Mouse (Mus musculus) spleen, embryonic (tissue): ENCODE measurements around the gene Nup205.

Source experiments
- CTCF ChIA-PET: fragments of 350-600 bp; sonication (Branson Sonifier 250); formaldehyde crosslinking; loops from one replicate; lab custom pipeline; 2022; lab: Charles Lee

The Nup205 gene

DNA sequence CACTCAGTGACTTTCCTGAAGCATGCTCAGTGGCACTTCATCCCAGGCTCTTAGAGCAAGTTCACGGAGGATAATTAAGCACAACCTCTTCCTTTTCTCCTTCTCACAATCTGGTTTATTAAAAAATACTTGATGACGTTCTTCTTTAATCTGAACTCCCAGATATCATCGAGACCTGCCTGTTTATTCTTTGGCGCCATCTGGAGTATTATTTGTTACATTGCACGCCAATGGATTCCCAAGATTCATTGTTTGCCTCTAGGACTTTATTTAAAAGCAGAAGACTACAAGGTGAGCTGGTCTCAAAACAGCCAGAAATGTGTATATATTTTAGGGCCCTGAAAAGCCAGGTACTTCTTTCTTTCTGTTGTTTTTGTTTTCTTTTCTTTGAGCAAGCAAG, 67.9 kb downstream of the Nup205 start:
- CTCF ChIA-PET = no interaction called here

DNA sequence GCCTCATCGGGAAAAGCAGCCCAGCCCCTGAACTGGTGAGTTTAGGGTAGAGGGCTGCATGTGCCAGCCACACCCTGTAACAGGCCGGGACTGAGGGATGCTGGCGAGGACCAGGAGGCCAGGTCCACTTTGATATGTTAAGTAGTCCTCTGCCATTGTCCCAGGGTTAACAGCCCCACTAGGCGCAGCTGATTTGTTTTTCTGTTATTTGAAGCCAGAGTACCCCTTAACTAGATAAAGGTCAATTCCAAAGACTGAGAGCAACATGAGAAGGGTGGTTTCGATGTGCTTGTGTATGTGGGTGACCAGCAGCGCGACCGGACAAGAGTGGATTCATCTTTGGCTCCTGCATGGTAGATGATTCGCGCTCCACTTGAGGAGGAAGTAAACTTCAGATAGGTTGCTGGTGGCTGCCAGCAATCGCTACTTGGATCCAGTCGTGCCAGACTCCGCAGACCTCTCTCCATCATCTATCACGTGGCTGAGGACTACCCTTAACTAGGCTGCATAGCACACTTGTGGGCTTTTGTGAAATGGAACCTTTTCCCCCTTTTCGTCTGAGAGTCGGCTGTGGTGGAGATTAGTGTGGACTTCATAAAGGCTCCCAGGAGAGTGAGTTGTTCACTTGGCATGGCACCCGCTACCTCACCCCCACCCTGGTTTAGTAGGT, 74.7 kb downstream of the Nup205 start:
- CTCF ChIA-PET = no interaction called here

DNA sequence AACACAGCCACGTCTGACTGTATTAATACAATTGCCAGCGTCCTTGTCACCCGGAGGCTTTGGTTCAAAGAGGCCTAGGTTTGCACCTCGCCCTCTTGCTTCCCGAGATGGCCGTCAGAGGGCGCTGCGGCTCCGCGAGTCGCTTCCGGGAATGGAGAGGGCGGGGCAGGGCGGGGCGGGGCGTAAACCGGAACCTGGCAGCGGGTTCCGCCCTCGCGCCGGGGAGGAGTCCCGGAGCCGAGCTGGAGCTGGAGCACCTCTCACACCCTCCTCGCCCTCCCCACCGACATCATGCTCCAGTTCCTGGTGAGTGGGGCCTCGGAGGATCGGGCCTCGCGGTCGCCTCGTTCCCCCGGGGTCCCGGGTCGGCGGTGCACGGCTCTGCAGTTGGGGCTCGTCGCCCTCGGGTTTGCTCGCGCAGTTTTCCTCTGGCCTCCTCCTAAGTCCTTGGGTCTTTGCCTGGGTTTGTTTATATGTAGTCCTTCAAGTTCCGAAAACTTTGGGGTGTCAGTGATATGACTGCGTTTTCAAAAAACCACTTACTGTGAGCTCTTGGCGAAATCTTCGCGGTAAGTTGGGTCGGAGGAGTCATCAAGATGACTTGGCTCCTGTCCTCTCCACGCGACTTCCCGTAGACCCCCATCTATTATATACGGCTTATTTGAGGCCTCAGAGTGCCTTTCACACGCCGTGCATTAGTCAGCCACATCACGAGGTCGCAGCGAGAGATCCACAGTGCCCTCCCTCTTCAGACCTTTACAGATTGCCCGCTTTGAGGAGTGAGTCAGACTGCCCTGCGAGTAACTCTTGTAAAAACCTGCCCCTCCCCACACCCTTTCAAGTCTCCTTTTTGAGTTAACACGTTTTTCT, 75.5 kb downstream of the Nup205 start:
- CTCF ChIA-PET = no interaction called here

DNA sequence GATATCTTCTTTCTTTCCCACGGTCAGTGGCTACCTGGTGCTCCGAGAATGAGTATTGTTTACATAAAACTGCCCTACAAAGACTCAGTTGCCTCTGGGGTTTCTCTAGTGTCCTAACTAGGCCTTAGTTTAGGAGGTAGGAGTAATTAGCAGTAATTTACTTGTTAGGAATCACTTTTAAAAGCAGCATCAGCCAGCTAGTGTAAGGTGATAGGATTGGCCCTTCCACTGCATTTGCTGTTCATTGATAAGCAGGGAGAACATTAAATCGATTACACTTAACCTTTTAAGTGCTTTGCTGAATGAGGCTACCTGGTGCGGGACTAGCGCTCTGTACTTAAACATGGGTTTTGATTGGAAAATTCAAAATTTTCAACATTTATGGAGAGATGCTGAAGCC, 76.3 kb downstream of the Nup205 start:
- CTCF ChIA-PET = no interaction called here

DNA sequence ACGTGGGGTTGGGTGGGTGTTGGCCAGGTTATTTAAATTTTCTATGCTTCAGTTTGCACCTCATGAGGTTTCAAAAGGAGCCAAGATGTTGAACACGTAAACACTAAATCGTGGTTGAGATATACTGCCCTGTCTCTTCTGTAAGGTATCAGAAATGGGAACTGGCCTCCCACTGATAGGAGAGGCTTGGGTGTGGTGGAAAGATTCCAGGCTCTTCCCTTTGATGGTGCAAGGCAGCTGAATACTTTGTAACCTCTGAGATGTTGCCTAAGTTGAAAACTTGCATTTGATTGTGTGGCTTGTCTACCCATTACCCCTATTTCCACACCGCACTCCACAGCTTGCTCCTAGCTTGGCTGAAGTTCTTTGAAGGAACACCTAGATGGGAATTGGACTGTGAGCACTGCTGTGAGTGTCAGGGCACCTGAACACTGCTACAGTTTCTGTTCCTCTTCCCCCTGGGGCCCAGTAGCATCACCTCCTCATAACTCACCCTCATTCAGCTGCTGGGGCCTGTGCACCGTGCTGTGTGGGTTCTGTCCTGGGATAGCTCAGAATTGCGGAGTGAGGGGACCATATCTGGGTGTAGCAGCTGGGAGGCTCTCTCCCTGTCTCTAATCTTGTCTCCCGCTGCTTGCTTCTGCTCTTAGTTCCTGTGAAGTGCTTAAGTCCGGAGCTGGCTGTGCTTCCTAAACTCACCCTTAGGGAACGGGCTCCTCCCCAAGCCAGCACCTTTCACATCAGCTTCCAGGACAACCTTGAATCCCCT, 77.1 kb downstream of the Nup205 start:
- CTCF ChIA-PET = no interaction called here

DNA sequence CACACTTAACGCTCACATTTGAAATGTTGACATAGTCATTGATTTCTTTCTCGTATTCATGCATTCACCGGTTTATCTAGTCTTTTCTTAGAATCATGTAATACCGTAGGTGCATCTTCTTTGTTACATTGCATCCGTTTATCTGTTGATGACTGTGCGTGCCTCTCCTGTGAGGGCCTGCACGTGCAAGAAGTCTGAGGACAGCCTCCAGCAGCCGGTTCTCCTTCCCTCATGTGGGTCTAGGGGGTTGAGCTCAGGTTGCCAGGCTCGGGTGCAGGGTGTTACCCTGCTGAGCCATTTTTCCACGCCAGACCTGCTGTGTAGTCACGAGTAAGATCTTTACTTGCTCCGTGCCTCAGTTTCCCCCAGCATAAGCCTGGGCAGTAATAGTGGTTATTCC, 77.8 kb downstream of the Nup205 start:
- CTCF ChIA-PET = no interaction called here

DNA sequence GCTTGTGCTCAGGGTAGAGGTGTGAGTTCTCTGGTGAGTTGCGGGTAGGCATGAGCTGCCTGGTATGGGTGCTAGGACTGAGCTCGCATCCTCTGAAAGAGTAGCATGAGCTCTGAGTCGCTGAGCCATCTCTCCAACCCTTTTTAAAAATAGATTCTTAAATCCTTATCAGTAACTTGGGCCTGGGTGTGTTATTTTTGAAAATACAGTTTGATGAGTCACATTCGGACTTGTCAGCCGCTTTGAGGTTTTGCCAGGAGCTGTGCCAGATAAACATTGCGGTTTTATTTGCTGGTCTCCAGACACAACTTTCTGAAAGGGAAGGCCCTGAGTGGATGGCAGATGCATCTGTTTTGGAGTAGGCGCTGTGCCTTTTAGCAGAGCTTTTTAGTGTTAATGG, 79.5 kb downstream of the Nup205 start:
- CTCF ChIA-PET = no interaction called here

DNA sequence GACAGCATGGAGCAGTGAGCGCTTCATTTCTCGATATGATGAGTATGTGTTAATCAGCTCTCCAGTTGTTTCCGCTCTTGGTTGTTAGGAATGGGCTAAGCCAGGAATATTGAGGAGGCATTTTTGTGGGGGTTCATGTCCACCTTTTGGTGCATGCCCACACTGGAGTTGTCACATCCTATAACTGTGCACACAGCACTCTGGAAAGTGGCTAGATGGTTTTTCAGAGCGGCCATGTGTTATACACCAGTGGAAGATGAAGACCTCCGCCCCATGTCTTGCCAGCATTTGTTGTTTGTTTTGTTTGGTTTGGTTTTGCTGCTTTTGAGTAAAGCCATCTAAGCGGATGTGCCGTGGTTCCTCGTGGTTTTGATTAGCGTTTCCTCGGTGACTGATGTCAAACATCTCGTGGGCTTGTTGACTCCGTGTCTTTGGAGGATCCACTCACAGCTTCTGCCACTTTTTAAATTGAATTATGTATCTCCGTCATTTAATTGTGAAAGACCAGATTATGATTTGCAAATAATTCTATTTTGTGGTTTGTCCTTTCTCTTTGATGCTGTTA, 80.5 kb downstream of the Nup205 start:
- CTCF ChIA-PET = no interaction called here

DNA sequence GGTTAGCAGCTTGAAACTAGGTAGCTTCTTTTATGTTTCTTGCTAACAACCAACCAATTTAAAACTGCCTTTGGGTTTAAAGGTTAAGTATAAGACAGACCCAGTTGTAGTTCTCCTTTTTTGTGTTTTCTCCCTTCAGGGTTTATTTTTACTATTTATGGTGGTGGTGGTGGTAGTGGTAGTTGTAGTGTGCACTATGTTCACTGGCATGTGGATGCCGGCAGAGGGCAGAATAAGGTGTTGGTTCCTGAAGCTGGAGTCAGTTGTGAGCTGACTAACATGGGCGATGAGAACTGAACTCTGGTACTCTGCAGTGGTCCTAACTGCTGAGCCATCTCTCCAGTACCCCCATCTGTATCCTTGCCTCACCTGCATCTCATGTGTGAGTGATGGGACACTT, 81.7 kb downstream of the Nup205 start:
- CTCF ChIA-PET = no interaction called here

DNA sequence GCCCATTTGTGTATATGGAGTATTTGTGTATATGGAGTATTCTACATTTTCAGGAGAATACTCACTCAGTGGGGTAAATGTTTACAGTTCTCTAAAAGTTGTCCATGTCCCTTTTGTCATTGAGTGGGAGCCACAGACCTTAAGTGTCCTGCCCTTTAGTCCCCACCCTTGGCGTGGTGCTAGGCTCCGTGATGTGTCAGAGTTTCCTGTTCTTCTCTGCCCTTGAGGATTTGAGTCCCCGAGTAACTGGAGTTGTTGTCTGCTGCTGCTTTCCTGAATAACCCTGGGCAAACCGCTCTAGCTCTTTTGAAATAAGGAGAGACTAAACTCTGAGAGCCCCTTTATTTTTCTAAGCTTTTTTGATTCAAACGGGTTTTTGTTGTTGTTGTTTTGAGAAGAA, 82.3 kb downstream of the Nup205 start:
- CTCF ChIA-PET = interaction anchor here (0.6 kb wide), 1 partner anchor 253 kb away, joined by 3 read pairs; no protein-coding TSS in a partner anchor

DNA sequence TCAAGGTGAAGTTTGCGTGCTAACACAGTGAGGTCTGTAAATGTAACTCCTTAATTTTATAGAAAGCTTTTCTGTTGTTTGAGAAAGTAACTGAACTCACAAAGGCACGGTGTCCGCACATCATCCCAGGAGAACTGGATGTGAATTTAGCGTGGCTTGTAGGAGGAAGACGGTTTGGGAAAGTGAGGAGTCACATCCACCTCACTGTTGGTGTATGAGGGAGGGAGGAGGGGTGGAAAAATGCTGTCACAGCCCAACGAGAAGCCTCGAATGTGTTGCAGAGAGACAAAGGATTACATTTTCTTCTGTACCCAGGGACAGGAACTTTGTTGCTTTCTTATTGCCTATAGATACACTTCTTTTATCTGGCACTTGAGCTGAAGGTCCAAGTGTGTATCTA, 83.3 kb downstream of the Nup205 start:
- CTCF ChIA-PET = no interaction called here

DNA sequence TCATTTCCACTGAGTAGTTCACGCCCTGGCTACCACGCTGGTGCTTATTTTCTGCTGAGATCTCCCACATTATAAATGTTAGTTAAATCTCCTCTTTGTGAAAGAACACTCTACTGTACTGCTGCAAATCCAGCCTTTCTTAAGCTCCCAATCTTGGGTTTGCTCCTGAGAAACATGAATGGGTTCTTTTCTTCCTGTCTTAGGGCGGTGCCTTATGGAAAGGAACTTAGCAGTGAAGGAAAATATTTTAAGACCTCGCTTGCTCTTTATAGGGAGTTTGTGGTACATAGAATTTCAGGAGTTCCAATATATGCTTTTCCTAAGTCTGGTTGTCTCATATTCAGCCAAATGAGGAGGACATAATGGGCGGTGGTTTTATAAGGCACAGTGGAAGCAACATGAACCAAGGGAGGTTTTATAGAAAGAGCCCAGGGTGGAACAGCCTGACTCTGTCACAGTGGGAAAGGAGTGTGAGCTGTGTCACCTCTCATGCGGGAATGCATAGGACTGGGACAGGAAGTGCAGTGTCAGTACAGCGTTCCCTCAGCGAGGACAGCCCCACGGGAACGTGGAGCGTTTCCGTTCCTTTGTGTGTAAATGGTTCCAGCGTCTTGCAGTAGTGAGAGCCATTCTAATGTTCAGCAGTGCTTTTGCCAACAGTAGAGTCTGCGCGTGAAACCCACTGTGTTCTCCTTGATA, 88.5 kb downstream of the Nup205 start:
- CTCF ChIA-PET = no interaction called here

DNA sequence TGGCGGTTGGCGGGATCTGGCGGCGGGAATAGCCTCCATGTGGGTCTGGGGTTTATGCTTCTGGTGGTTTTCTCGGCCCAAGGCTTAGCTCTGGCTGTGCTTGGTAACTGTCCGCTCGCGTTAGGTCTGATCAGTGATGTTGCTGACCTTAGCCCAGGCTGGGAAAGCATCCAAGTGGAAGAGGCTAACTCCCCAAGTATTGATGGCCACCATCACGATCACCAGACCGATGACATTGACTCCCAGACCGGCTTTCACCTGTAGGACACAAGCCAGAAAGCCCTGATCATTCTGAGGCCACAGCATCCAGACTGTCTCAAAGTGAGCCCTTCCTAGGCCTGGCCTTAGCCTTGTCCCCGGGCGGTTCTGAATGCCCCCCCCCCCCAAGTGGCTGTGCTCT, 91.5 kb downstream of the Nup205 start:
- CTCF ChIA-PET = interaction anchor here (0.5 kb wide), 1 partner anchor 205 kb away, joined by 3 read pairs; no protein-coding TSS in a partner anchor

DNA sequence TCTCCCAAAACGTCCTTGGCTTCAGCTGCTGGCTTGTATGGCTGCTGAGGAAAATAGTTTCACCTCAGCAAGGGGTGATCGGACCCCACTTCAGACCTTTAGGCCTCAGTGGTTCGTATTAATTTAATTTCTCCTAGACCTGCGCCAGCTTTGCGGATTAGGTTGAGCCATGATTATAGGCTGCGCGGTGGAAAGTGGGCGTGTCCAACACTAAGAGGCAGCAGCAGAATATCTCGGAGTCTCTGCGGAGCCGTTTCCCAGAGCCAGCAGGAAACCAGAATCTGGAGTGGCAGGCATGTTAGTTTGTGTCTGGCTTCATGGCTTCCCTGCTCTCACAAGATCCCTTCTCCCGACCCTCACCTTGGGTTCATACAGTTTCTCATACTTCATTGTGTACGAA, 92.4 kb downstream of the Nup205 start:
- CTCF ChIA-PET = no interaction called here

DNA sequence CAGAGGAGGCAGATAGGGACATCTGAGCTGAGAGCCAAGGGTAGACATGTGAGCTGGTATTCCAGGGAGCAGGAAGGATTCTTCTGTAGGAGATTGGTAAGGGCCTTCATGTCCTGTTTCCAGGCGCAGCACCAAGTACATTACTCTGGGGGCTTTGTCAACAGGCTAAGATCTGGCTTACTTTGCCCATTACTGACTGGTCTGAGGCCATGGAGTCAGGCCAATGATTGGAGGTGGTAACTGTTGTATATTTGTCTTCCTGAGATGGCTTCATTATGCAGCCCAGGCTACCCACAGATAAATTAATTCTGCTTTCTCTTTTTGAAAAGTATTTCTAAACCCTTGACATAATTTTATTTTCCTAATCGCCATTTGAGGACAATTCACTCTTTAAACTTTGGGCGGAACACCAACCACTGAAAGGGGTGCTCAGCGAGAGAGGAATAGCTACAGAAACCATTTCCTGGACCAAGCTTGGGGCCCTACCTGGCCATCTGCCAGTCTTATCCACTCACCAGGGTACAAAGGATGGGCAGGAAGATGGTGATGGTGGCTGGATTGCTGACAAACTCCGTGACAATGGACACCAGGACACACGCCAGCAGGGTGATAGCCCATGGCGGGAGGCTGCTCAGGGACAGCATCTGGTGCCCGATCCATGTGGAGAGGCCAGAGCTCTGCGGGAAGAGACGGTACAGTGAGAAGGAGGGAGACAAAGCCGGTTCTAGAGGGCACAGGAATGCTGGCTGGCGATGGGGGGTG, 94.1 kb downstream of the Nup205 start:
- CTCF ChIA-PET = no interaction called here

DNA sequence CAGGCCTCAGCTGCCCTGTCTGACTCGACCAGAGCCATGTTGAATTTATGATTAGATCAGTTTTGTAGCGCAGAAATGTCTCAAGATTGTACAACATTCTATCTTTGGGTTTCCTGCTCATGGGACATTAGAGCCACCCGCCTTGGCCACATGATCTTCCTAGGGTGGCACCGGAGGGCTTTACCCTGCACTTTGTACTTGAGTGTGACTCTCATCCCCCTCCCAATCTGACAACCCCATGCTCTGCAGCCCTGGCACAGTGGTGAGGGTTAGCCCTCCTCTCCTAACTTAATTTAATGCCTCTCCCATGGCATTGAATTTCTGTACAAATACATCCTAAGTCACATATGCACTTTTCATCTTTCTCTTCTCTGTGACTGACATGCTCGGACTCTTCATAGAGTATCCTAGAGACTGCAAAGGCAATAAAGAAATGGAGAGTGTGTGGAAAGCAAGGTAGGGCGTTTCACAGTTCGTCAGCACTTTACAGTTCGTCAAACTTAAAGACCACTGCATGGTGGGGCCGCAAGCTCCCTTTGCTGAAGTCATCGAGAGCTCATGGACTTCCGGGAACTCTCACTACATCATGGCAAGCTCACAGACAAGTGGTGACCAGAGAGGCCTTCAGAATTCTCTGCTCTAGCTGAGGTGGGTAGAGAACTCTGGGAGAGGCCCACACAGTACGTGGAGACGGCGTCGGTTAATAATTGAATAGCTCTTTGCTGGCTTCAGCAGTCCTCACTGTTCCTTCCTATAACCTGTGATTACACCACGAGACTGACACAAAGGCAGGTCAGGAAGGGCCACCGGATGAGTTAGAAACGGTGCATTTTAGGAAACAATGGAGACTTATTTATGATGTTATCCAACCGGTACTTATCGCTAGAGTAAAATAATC, 94.9 kb downstream of the Nup205 start:
- CTCF ChIA-PET = no interaction called here

DNA sequence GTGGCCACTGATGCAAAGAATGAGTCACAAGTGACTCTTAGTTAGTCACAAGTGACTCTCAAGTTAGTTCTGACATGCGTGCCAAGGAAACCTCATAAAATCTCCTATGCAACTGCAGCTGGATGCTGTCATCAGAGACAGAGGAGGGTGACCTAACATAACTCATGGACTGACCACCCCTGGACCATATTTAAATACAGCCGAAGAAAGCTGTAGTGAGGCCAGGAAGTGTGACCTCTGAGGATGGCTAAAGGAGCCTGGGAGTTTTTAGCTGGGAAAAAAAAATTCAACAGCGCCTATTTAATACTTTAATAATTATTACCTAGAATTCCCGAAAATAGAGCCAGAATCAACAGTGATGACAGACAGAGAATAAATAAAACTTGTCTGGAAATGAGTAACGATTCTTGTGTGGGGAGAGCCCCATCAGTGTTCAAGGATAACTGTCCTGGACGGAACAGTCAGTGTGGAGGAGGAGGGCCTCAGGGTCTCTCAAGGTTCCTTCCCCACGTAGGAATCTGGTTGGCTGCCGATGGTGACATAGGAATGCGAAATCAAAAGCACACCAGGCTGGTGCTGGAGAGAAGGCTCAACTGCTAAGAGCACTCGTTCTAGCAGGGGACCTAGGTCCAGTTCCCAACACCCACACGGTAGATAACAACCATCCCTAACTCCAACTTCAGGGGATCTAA, 96.3 kb downstream of the Nup205 start:
- CTCF ChIA-PET = no interaction called here

DNA sequence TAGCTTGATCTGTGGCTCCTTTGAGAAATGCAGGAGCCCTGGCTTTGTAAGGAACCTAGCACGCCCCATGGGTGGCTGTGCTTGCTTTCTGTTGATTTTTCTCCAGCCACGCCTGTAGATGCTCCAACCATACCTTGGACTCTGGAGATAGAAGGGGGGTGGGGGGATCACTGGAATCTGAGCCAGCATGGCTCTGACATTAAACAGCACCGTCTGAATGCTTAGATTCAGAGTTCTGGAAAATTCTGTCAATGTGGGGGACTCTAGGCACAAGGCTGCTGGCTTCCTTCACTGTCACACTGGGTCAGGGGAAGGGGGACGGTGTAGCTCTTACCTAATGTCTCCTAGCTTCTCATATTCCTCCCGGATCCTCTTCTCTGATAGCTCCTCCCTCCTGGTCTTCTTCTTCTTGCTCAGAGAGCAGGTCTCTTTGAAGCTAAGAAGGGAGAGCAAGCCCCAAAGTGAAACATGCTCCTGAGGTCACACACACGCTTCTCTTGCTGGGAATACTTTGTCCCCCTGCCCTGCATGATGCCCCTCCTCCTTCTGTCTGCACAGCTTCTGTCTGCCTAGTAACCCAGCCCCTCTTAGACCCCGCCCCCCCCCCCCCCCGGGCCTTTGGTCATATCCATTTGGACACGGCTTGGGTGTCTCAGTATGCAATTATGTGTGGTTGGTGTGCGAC, 100.8 kb downstream of the Nup205 start:
- CTCF ChIA-PET = no interaction called here
